Mouse (Mus musculus) ES-E14 (cell line): ENCODE measurements around the gene Hdgf. TPM values are rescaled to one million over a fixed set of nuclear protein-coding genes. Genes with fewer than 3 reads are reported as not detected.

Experiments used
- DNase-seq: peaks from one replicate; pipeline ENCODE4 v3.0.0-alpha.2; 2013; ENCODE audit warnings: low read depth, low spot score
- H3K27ac ChIP-seq: 2 replicates; pipeline ENCODE4 v1.5.1; 2012; ENCODE audit warnings: low read depth, mild to moderate bottlenecking, low read length, moderate library complexity, mixed read lengths; ENCODE audit not compliant: poor library complexity, insufficient read depth, severe bottlenecking
- H3K36me3 ChIP-seq: 2 replicates; pipeline ENCODE4 v1.6.1; 2012; ENCODE audit warnings: mild to moderate bottlenecking, low read length, moderate library complexity, mixed read lengths; ENCODE audit not compliant: control insufficient read depth, poor library complexity, insufficient read depth, severe bottlenecking
- H3K4me1 ChIP-seq, 2 experiments: fragments of 150-350 bp in 1 of 2; sonication (generic) in 1 of 2; 2 replicates each; pipeline ENCODE4 v1.6.1; 2012; ENCODE audit warnings: low read length in 2 of 2, mild to moderate bottlenecking in 1 of 2, mixed read lengths in 1 of 2; ENCODE audit not compliant: control insufficient read depth in 2 of 2, insufficient read depth in 2 of 2, poor library complexity in 1 of 2
- H3K4me3 ChIP-seq, 2 experiments: fragments of 150-350 bp in 1 of 2; sonication (generic) in 1 of 2; 2 replicates each; pipeline ENCODE4 v1.5.1; 2012; ENCODE audit warnings: low read length in 2 of 2, low read depth in 1 of 2, mild to moderate bottlenecking in 1 of 2, mixed read lengths in 1 of 2; ENCODE audit not compliant: insufficient read depth in 1 of 2, poor library complexity in 1 of 2, severe bottlenecking in 1 of 2
- H3K9ac ChIP-seq: 2 replicates; pipeline ENCODE4 v1.6.1; 2012; ENCODE audit warnings: low read depth, mild to moderate bottlenecking, low read length, mixed read lengths; ENCODE audit not compliant: poor library complexity, insufficient read depth, severe bottlenecking
- H3K9me3 ChIP-seq: fragments of 150-350 bp; sonication (generic); 2 replicates; pipeline ENCODE4 v1.6.1; 2012; ENCODE audit warnings: low read depth, mild to moderate bottlenecking, low read length; ENCODE audit not compliant: control insufficient read depth, insufficient read depth
- CHD2 ChIP-seq: IDR thresholded peaks from 2 replicates; pipeline ENCODE4 v1.6.1; 2014; ENCODE audit warnings: mild to moderate bottlenecking, low read depth, low read length, inconsistent platforms
- HCFC1 ChIP-seq: IDR thresholded peaks from 2 replicates; pipeline ENCODE4 v1.6.1; 2012; ENCODE audit warnings: low read length, inconsistent platforms, borderline replicate concordance; ENCODE audit not compliant: insufficient read depth
- MAFK ChIP-seq: IDR thresholded peaks from 2 replicates; pipeline ENCODE4 v1.6.1; 2014; ENCODE audit warnings: mild to moderate bottlenecking, low read depth, low read length, inconsistent platforms; ENCODE audit not compliant: insufficient read depth
- ZC3H11A ChIP-seq: IDR thresholded peaks from 2 replicates; pipeline ENCODE4 v1.6.1; 2012; ENCODE audit warnings: low read depth, mild to moderate bottlenecking, inconsistent platforms, low read length, borderline replicate concordance
- ZNF384 ChIP-seq: IDR thresholded peaks from 2 replicates; pipeline ENCODE4 v1.6.1; 2012; ENCODE audit warnings: low read depth, low read length, inconsistent platforms
- in situ Hi-C, 2 experiments: fragments of 600-800 bp; cut with MboI; formaldehyde crosslinking; loops; one replicate each; pipeline ENCODE4 v1.15.1; 2025; ENCODE audit warnings: low sequenced_read_pairs in 2 of 2, inconsistent platforms in 1 of 2; ENCODE audit not compliant: unreplicated experiment in 2 of 2
- total RNA-seq: library from RNA; depleted of rRNA; stranded (reverse); fragments of 300-350 nt; gene quantifications from 2 replicates; pipeline ENCODE4 v1.2.3, GENCODE M21; 2012

Gene Hdgf
- total RNA-seq, 1 experiment = 296 TPM

DNA sequence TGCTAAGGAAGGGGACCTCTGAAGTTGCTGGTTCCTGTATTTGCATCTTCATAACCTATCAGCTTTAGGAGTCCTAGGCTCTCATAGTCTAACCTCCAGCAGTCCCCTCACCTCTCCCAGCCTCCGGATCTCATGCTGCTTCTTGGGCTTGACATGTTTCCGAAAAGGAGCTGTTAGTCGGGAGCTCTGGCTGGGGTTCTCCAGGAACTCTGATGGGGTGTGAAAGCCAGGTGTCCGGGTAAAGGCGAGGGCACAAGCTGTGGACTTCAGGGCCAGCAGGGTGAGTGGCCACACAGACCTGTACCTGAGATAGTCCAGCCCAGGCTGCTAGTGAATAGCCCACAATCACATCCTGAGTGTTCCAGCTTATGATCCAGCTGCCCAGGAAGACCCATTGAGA lies 21.3 kb downstream of the Hdgf start:
- peaks cover 36% of the 10 kb centered on the region for H3K36me3 ChIP-seq
- TF ChIP-seq HCFC1 (no peak), MAFK (no peak), ZC3H11A (no peak), ZNF384 (no peak), CHD2 (no peak)
- H3K4me1 ChIP-seq = peaks cover 2 to 7% of the 10 kb centered on the region in 2 experiments; a peak in 2 of 4 replicates
- in situ Hi-C loops = no loop called here
- no peaks in the 10 kb centered on the region for H3K9me3 ChIP-seq
- no peak for DNase-seq
- no peak overlapping the region for H3K9ac ChIP-seq
- no peak overlapping the region for H3K4me3 ChIP-seq
- no peak overlapping the region for H3K27ac ChIP-seq

DNA sequence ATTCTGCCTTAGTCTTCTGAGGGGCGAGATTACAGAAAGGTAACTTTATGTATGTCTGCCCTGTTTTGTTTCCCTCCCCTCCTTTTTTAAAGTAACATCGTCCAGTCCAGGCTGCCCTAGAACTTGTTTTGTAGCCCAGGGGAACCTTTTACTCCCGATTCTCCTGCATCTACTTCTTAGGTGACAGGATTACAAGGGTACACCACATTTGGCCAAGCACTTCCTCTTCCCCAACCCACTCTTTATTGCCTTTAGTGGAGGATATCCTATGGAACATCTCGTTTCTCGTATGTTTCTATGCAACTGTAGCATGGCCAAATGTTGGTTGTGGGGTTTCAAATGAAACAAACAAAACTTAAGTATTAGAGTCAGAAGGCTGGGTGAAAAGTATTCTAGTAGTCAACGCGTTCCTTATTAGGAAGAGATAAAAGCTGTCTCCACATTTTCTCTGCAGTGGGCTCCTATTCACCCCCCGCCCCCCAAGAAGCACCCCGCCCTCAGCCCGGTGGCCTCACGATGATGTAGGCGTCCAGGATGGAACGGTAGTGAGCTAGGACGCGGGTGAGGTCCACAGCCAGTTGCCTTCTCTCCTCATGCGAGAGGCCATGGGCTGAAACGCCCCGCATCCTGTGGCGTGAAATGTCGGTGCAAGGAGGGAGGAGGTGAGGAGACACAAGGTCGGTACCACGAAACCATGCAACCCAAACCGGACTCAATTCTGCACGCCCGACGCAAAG lies 23.4 kb downstream of the Hdgf start:
- Histone ChIP-seq H3K9ac (peak overlapping the region; percentile 73), H3K36me3 (peaks cover 34% of the 10 kb centered on the region), H3K27ac (peak overlapping the region; percentile 16; the same call in 1 of the 2 replicates), H3K9me3 (no peaks in the 10 kb centered on the region), H3K4me3 (peak overlapping the region; percentile 72 to 88), H3K4me1 (peaks cover 2 to 9% of the 10 kb centered on the region in 2 experiments; a peak in 2 of 4 replicates)
- TF ChIP-seq HCFC1 (no peak), MAFK (no peak), ZNF384 (no peak), CHD2 (no peak), ZC3H11A (no peak)
- no peak for DNase-seq
- in situ Hi-C loops = no loop called here

DNA sequence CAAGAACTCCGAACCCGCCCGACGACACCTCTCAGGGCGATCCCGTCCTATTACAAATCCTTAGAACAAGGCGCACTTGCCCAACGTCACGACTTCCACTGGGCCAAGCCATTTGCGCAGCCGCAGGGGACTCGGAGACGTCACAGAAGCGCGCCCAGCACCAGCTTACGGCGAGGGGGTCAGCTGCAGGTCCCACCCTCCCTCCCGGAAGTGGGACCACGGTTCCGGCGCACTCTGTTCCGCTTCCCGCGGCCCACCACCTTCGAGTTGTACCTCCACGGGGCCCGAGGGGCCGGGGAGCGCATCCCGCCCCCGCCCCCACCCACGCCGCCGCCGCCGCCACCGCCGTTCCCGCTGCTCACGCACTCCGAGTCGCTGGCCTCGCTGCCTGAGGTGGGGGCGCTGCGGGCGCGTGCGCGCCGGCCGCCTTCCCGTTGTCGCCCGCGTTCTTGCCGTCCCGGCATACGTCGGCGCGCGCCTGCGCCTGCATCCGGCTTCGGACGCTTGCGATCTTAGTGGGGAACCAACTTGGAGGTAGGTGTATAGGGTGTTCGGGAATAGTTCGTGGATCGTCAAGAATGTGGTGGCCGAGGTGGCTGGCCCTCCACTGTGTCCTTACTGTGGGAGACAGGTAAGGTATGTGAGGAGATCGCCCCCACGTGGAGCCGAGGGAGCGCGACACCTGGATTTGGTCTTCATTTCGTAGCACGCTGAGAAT lies 24.1 kb downstream of the Hdgf start, which contains the start of the genes Isg20l2 and Rrnad1:
Isg20l2 (plus strand) TSS at position 237 of the 718 bp plus-strand sequence.
Rrnad1 (minus strand) TSS at position 640 of the 718 bp plus-strand sequence.
- Histone ChIP-seq H3K4me3 (peak within 1 kb of the TSS; percentile 72 to 88), H3K36me3 (peaks cover 32% of the 10 kb centered on the region), H3K9ac (peak within 1 kb of the TSS; percentile 99), H3K27ac (peak within 1 kb of the TSS; percentile 82), H3K9me3 (no peaks in the 10 kb centered on the region), H3K4me1 (peaks cover 2 to 5% of the 10 kb centered on the region in 2 experiments; a peak in 3 of 4 replicates)
- DNase-seq = peak; percentile 95
- TF ChIP-seq MAFK = no peak
- no peak for TF ChIP-seq CHD2
- TF ChIP-seq ZNF384 = no peak
- no peak for TF ChIP-seq ZC3H11A
- peak; percentile 85 for TF ChIP-seq HCFC1
- in situ Hi-C loops = no loop called here

DNA sequence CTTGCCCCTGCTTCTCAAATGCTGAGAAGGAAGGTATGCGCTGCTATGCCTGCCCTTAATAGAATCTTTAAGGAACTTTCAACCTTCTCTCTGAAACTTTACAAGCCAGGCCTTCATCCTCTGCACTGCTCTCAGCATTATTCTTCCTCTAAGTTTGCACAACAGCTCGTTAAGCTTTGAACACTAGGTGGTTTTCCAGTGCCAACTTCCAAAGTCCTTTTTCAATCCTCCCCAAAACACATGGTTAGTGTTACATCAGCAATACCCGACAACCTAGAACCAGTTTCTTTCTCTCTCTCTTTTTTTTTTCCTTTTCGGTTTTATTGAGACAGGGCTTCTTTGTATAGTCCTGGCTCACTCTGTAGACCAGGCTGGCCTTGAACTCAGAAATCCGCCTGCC lies 27.9 kb downstream of the Hdgf start:
- Histone ChIP-seq H3K4me3 (no peak overlapping the region), H3K4me1 (peaks cover 2 to 9% of the 10 kb centered on the region in 2 experiments; a peak in 3 of 4 replicates), H3K9ac (no peak overlapping the region), H3K36me3 (peaks cover 43% of the 10 kb centered on the region), H3K27ac (no peak overlapping the region), H3K9me3 (no peaks in the 10 kb centered on the region)
- in situ Hi-C loops = no loop called here
- TF ChIP-seq CHD2 (no peak), HCFC1 (no peak), ZNF384 (no peak)
- DNase-seq = no peak
